28 mouse cellular contexts compared by ENCODE assay signal in genomic region chr10:20990616-20991015, GRCm38 (mm10). TPM values are rescaled to one million over a fixed set of nuclear protein-coding genes. Genes with fewer than 3 reads are reported as not detected.
A peak's percentile ranks its signal among the peaks of the same experiment; 100 is the strongest.
DNase-seq lines count a peak whose midpoint lies in the region; ATAC-seq and TF ChIP-seq lines count a peak whose summit lies in the region.
"Had no signal": no experiment of that assay in that cellular context is flagged by ENCODE, and none has a peak within 500 bp of the region (broad histone marks: within the 10 kb centered on the region; RNA-seq: fewer than 3 reads in every experiment).

No protein-coding gene starts in this region.

- ATAC-seq in liver, embryonic 15.5 days (ENCODE audit: insufficient read depth), result no peak
- no peak for ATAC-seq in liver, embryonic 11.5 days (replicated peaks; ENCODE audit: low FRiP score)
- no peak for ATAC-seq in liver, postnatal 0 days
- ATAC-seq in monocyte, adult 5-6 weeks (replicated peaks; ENCODE audit: insufficient number of reproducible peaks, low FRiP score, low TSS enrichment, poor library complexity, severe bottlenecking), result peak; percentile 70
- ATAC-seq: CD4-positive, CD25-positive, alpha-beta regulatory T cell, adult 4 months; forebrain, embryonic 16.5 days had no signal

- no peak for TF ChIP-seq CTCF in liver, postnatal 0 days (IDR thresholded peaks at IDR 0.05; ENCODE audit: low read depth)

- WGBS in liver, embryonic 15.5 days (ENCODE audit: insufficient replicate concordance), result 51% methylated on average over 3 of the region's 3 CpGs
- WGBS in liver, embryonic 11.5 days, result 63% methylated on average over 3 of the region's 3 CpGs
- WGBS in liver, postnatal 0 days (ENCODE audit: insufficient replicate concordance), result 58% methylated on average over 3 of the region's 3 CpGs

- 0 out of 2 replicates have a peak, but pooled peaks cover 3% of the 10 kb centered on the region for H3K4me1 ChIP-seq in liver, embryonic 15.5 days (replicated peaks)
- H3K4me1 ChIP-seq in liver, embryonic 11.5 days (replicated peaks; ENCODE audit: control insufficient read depth, insufficient read depth, low read length), result peaks cover 7% of the 10 kb centered on the region
- H3K4me1 ChIP-seq in liver, postnatal 0 days (ENCODE audit: insufficient read depth), result no peaks in the 10 kb centered on the region
- H3K4me1 ChIP-seq: embryonic facial prominence, embryonic 13.5 days; neural tube, embryonic 15.5 days; stomach, embryonic 15.5 days had no signal

- DNase-seq in liver, embryonic 11.5 days (ENCODE audit: low spot score), result no peak
- DNase-seq in adipocyte (ENCODE audit: low spot score), result peak; percentile 8
- no peak for DNase-seq in liver, postnatal 0 days
- DNase-seq in adrenal gland, postnatal 10 days, result no peak
- DNase-seq in B cell, adult 2 months, result no peak
- DNase-seq: cerebellum, adult 11 months; cerebellum, adult 9-10 months; gastrocnemius, adult 2 months; gastrocnemius, postnatal 36 days; heart, adult 2 months; kidney, adult 11 months; kidney, postnatal 25 days; liver, embryonic 13.5 days; retina, postnatal 1 day; right cerebral cortex, postnatal 14 days; thymus, postnatal 25 days had no signal

- no peak overlapping the region for H3K9ac ChIP-seq in liver, embryonic 15.5 days
- H3K9ac ChIP-seq in liver, embryonic 11.5 days (ENCODE audit: low read depth, low read length), result no peak overlapping the region
- no peak overlapping the region for H3K9ac ChIP-seq in liver, postnatal 0 days (replicated peaks)
- H3K9ac ChIP-seq: embryonic facial prominence, embryonic 13.5 days; heart, embryonic 12.5 days; hindbrain, embryonic 14.5 days; liver, embryonic 13.5 days; midbrain, embryonic 12.5 days; neural tube, embryonic 15.5 days; stomach, embryonic 15.5 days had no signal

- H3K27ac ChIP-seq in liver, embryonic 15.5 days (replicated peaks), result peak overlapping the region; percentile 53; the same call in 1 of the 2 replicates
- no peak overlapping the region for H3K27ac ChIP-seq in liver, embryonic 11.5 days (ENCODE audit: low read depth, low read length)
- H3K27ac ChIP-seq in liver, postnatal 0 days (ENCODE audit: low read depth), result peak overlapping the region; percentile 44; the same call in 1 of the 2 replicates
- H3K27ac ChIP-seq: embryonic facial prominence, embryonic 13.5 days; gastrocnemius, adult 2 months; heart, adult 2 months; hindbrain, embryonic 14.5 days; liver, embryonic 13.5 days; midbrain, embryonic 12.5 days; neural tube, embryonic 15.5 days; stomach, embryonic 15.5 days had no signal

- no peak for TF ChIP-seq EP300 in liver, postnatal 0 days (IDR thresholded peaks at IDR 0.05; ENCODE audit: low read depth)

- H3K4me2 ChIP-seq in liver, embryonic 15.5 days, result no peak overlapping the region
- no peak overlapping the region for H3K4me2 ChIP-seq in liver, embryonic 11.5 days
- H3K4me2 ChIP-seq in liver, postnatal 0 days (ENCODE audit: low read depth, low read length), result peak overlapping the region; percentile 2
- H3K4me2 ChIP-seq: embryonic facial prominence, embryonic 13.5 days; heart, embryonic 12.5 days; hindbrain, embryonic 14.5 days; liver, embryonic 13.5 days; midbrain, embryonic 12.5 days; neural tube, embryonic 15.5 days; stomach, embryonic 15.5 days had no signal

- no peak overlapping the region for H3K4me3 ChIP-seq in liver, embryonic 15.5 days (replicated peaks)
- no peak overlapping the region for H3K4me3 ChIP-seq in liver, embryonic 11.5 days (ENCODE audit: low read depth, low read length)
- no peak overlapping the region for H3K4me3 ChIP-seq in liver, postnatal 0 days (ENCODE audit: low read depth, low read length)
- H3K4me3 ChIP-seq: embryonic facial prominence, embryonic 13.5 days; erythroblast, embryonic 14.5 days; gastrocnemius, adult 2 months; heart, adult 2 months; heart, embryonic 12.5 days; liver, embryonic 13.5 days; megakaryocyte, embryonic 14.5 days; midbrain, embryonic 12.5 days; neural tube, embryonic 15.5 days; stomach, embryonic 15.5 days had no signal

- no peaks in the 10 kb centered on the region for H3K9me3 ChIP-seq in liver, embryonic 15.5 days (replicated peaks)
- H3K9me3 ChIP-seq in liver, embryonic 11.5 days (ENCODE audit: control insufficient read depth, low read length), result no peaks in the 10 kb centered on the region
- no peaks in the 10 kb centered on the region for H3K9me3 ChIP-seq in liver, postnatal 0 days (ENCODE audit: low read length)
- H3K9me3 ChIP-seq: embryonic facial prominence, embryonic 13.5 days; heart, embryonic 12.5 days; liver, embryonic 13.5 days; megakaryocyte, embryonic 14.5 days; midbrain, embryonic 12.5 days; neural tube, embryonic 15.5 days; stomach, embryonic 15.5 days had no signal

- H3K27me3 ChIP-seq in liver, embryonic 15.5 days, result no peaks in the 10 kb centered on the region
- no peaks in the 10 kb centered on the region for H3K27me3 ChIP-seq in liver, embryonic 11.5 days (replicated peaks; ENCODE audit: control insufficient read depth, insufficient read depth, low read length)
- no peaks in the 10 kb centered on the region for H3K27me3 ChIP-seq in liver, postnatal 0 days (ENCODE audit: insufficient read depth, low read length)
- H3K27me3 ChIP-seq: embryonic facial prominence, embryonic 13.5 days; heart, embryonic 12.5 days; liver, embryonic 13.5 days; megakaryocyte, embryonic 14.5 days; midbrain, embryonic 12.5 days; neural tube, embryonic 15.5 days; stomach, embryonic 15.5 days had no signal

- no peaks in the 10 kb centered on the region for H3K36me3 ChIP-seq in liver, embryonic 15.5 days (replicated peaks)
- H3K36me3 ChIP-seq in liver, embryonic 11.5 days (ENCODE audit: control insufficient read depth, insufficient read depth, low read length), result no peaks in the 10 kb centered on the region
- H3K36me3 ChIP-seq in liver, postnatal 0 days (replicated peaks; ENCODE audit: insufficient read depth, low read length), result no peaks in the 10 kb centered on the region
- H3K36me3 ChIP-seq: liver, embryonic 13.5 days; stomach, embryonic 15.5 days had no signal

RNA-seq across cellular contexts. Expression of gene Ahi1, which starts 38.3 kb away (rescaled TPM):
- 3.7 and 4.1 TPM in 2 replicates for polyA plus RNA-seq in liver, embryonic 15.5 days (2015; fragmentation: Nextera tagmentation; extraction: Ambion mirVana)
- polyA plus RNA-seq in liver, embryonic 11.5 days (2014; fragmentation: Nextera tagmentation; extraction: Ambion mirVana), result 6.9 and 7.4 TPM in 2 replicates
- polyA plus RNA-seq in liver, postnatal 0 days (2015; fragmentation: Nextera tagmentation; extraction: Ambion mirVana), result 2.3 and 2.6 TPM in 2 replicates
- total RNA-seq in monocyte, adult 5-6 weeks (2017), result 2.3 to 7.2 TPM (median 5.8 TPM) in 3 replicates
- total RNA-seq in adrenal gland, postnatal 10 days (2021), result 10 to 100 TPM; 22.7 to 24.4 TPM
